Mouse (Mus musculus): ENCODE results near the gene Gm884.
"Not testable (repeated sequence)": the region's sequence is repeated elsewhere in the genome, so short reads cannot be mapped to it uniquely, and the experiment has no call there.

Gm884 gene

GRCm38 (mm10) chr11:103635481-103635880, 14.5 kb upstream of the Gm884 start:
- no peak for DNase-seq (ENCODE audit: low spot score)

DNA sequence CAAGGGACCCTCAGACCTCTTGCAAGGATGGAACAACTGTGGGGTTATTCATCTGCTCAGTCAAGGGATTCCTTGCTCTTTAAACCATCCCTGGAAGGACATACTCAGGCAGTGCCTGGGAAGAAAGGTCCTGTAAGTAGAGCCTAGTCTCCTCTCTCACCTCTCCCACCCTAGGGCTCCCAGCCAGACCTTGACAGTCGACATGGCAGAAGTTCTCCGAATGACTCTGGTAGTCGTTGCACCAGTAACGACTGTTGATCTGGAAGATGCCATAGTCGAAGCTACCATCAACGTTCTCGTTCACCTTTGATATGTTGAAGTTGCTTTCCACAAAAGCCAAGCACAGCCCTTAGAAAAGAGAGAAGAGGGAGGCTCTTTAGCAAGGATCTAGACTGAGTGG, 13.9 kb upstream of the Gm884 start:
- no peak for DNase-seq (ENCODE audit: low spot score)

GRCm38 (mm10) chr11:103627453-103627852, 6.5 kb upstream of the Gm884 start:
- DNase-seq (ENCODE audit: low spot score): no peak

- DNase-seq (ENCODE audit: low spot score): no peak
Observed at GRCm38 (mm10) chr11:103610772-103611171, 10.2 kb downstream of the Gm884 start.

DNA sequence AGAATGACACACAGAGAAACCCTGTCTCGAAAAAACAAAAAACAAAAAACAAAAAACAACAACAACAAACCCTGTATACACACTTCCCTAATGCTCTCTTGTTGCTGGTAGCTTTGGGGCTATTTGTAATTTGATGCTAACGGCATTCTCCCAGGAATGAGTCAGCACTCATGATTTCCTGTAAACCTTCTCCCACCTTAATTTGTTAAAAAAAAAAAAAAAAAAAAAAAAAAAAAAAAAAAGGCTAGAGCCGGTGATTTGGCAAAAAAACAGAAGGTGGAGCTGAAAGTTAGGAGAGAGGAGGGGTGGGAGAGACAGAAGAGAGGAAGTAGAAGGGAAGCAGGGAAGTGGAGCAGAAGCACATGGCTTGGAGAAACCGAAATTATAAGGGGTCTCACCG, 14.3 kb downstream of the Gm884 start:
- no peak for DNase-seq (ENCODE audit: low spot score)

GRCm38 (mm10) chr11:103578339-103578738, 42.6 kb downstream of the Gm884 start:
- DNase-seq (ENCODE audit: low spot score): no peak

DNA sequence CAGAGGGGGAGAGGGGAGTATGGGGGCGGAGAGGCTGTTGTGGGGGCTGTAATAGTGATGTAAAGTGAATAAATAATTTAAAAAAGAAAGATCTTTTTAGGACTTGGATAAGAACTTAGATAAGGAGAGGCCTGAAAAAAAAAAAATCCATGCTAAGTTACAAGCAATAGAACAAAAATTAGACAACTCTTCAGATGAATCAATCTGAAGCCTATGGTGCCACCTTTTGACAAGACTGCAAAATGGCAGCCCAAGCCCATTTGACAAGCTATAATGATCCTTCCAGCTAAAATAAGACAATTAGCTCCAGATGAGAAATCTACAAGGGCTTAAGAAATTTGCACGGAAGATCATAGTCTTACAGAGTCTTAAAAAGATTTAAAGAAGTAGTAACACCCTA, 64.9 kb downstream of the Gm884 start:
- peak; percentile 21 for DNase-seq (ENCODE audit: low spot score)

DNA sequence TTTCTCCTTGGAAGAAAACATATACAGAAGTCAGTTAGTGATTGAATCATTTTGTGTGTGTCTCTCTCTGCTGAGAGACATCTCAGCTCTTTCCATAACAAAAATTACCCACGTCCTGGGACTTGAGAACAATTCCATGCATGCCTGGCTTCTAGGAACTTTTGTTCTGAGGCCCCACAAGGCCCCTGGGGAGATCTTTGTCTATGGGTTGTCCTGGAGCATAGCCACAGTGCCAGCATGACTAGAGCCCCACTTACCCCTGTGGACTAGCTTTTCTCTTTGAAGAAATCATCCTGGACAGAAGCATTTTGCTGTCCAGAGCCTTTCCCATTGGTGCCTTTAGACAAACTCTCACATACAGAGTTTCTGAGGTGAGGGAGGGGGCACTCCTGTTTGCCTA, 86.0 kb downstream of the Gm884 start:
- DNase-seq (ENCODE audit: low spot score): not testable (repeated sequence)

DNA sequence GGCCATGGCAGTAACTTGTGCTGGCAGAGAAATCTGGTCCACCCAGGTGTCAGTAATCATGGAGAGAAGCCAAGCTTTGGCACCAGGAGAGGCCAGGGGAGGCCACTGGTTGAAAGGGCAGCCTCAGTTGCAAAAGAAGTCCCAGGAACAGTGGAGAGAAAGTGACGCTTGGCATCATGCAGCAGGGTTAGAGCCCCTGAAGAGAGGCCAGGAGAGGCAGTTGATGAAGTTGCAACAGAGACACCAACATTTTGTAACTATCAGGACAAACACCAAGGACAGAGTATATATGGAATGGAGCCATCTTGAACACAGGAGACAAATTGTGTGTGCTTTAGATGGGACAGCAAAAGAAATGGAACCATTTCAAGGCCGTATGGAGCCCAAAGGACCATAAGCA, 108.8 kb downstream of the Gm884 start:
- no peak for DNase-seq (ENCODE audit: low spot score)

- DNase-seq (ENCODE audit: low spot score): no peak
Observed at GRCm38 (mm10) chr11:103504497-103504896, 116.4 kb downstream of the Gm884 start, which contains the start of gene Lrrc37a. TSS of gene Lrrc37a (minus strand) at chr11:103504597.

All from embryo, embryonic 10.5 days (tissue).